Mouse (Mus musculus): ENCODE measurements at regions not wholly inside any gene's neighbourhood (a gene's known extent, or its start where the extent isn't known, plus 50 kb on each side); places are given as distances from the start of the nearest gene placed in this dataset.

DNA sequence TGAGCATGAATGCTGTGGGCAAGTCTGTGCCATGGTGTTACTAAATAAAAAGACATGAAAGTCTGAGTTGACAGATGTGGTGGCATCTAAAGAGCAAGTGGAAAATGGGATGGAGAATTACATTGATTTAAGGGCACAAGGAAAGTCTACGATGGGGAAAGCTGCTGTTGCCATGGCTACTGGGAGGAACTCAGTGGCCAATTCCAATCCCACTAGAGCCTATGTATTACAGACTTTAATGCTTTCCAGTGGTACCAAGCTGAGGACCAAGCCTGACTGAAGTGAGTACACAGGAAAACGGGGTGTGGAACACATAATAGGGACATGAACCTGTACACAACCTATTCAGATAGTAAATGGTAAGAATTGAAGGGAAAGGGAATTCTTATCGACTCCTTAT is 654.9 kb downstream of the Trib2 start:
- ATAC-seq (ENCODE audit: insufficient read depth, low FRiP score, low read depth), result no peak
- 79% methylated on average over 3 of the region's 3 CpGs for WGBS
- Histone ChIP-seq H3K27ac (no peak overlapping the region), H3K36me3 (no peaks in the 10 kb centered on the region), H3K4me2 (no peak overlapping the region), H3K9ac (no peak overlapping the region), H3K27me3 (replicated peaks) (no peaks in the 10 kb centered on the region), H3K4me1 (no peaks in the 10 kb centered on the region), H3K4me3 (replicated peaks) (no peak overlapping the region), H3K9me3 (no peaks in the 10 kb centered on the region)

GRCm38 (mm10) chr12:15160478-15160998 is 656.2 kb downstream of the Trib2 start:
- Histone ChIP-seq H3K4me3 (replicated peaks) (no peak overlapping the region), H3K36me3 (no peaks in the 10 kb centered on the region), H3K4me1 (no peaks in the 10 kb centered on the region), H3K4me2 (no peak overlapping the region), H3K27ac (no peak overlapping the region), H3K9me3 (no peaks in the 10 kb centered on the region), H3K9ac (no peak overlapping the region), H3K27me3 (replicated peaks) (no peaks in the 10 kb centered on the region)
- peak; percentile 82 for ATAC-seq (ENCODE audit: insufficient read depth, low FRiP score, low read depth)
- WGBS, result 61% methylated on average over 2 of the region's 2 CpGs

- Histone ChIP-seq H3K36me3 (no peaks in the 10 kb centered on the region), H3K27ac (no peak overlapping the region), H3K27me3 (replicated peaks) (no peaks in the 10 kb centered on the region), H3K4me3 (replicated peaks) (no peak overlapping the region), H3K4me1 (no peaks in the 10 kb centered on the region), H3K9ac (no peak overlapping the region), H3K4me2 (no peak overlapping the region), H3K9me3 (no peaks in the 10 kb centered on the region)
- 71% methylated on average over 2 of the region's 2 CpGs for WGBS
- ATAC-seq (ENCODE audit: insufficient read depth, low FRiP score, low read depth), result no peak
Observed at GRCm38 (mm10) chr12:15146398-15146797, 670.3 kb downstream of the Trib2 start.

- 59% methylated on average over 5 of the region's 5 CpGs for WGBS
- H3K36me3 ChIP-seq, result no peaks in the 10 kb centered on the region
- H3K27ac ChIP-seq, result no peak overlapping the region
- no peaks in the 10 kb centered on the region for H3K9me3 ChIP-seq
- H3K4me1 ChIP-seq, result no peaks in the 10 kb centered on the region
- no peak overlapping the region for H3K9ac ChIP-seq
- no peaks in the 10 kb centered on the region for H3K27me3 ChIP-seq (replicated peaks)
- no peak overlapping the region for H3K4me3 ChIP-seq (replicated peaks)
- no peak overlapping the region for H3K4me2 ChIP-seq
- no peak for ATAC-seq (ENCODE audit: insufficient read depth, low FRiP score, low read depth)
Observed at GRCm38 (mm10) chr12:15137039-15137438, 679.7 kb downstream of the Trib2 start.

- H3K36me3 ChIP-seq, result no peaks in the 10 kb centered on the region
- H3K4me2 ChIP-seq, result no peak overlapping the region
- no peak overlapping the region for H3K9ac ChIP-seq
- H3K4me3 ChIP-seq (replicated peaks), result no peak overlapping the region
- no peak overlapping the region for H3K27ac ChIP-seq
- no peaks in the 10 kb centered on the region for H3K4me1 ChIP-seq
- H3K9me3 ChIP-seq, result no peaks in the 10 kb centered on the region
- 83% methylated on average over 3 of the region's 3 CpGs for WGBS
- H3K27me3 ChIP-seq (replicated peaks), result no peaks in the 10 kb centered on the region
- ATAC-seq (ENCODE audit: insufficient read depth, low FRiP score, low read depth), result no peak
Observed at GRCm38 (mm10) chr12:15124179-15124578, 692.5 kb downstream of the Trib2 start.

GRCm38 (mm10) chr12:15122586-15123212 is 694.0 kb downstream of the Trib2 start:
- H3K4me1 ChIP-seq, result no peaks in the 10 kb centered on the region
- H3K36me3 ChIP-seq, result no peaks in the 10 kb centered on the region
- ATAC-seq (ENCODE audit: insufficient read depth, low FRiP score, low read depth), result no peak
- H3K9me3 ChIP-seq, result no peaks in the 10 kb centered on the region
- H3K27me3 ChIP-seq (replicated peaks), result no peaks in the 10 kb centered on the region
- no peak overlapping the region for H3K4me2 ChIP-seq
- 74% methylated on average over 4 of the region's 4 CpGs for WGBS
- H3K27ac ChIP-seq, result no peak overlapping the region
- no peak overlapping the region for H3K4me3 ChIP-seq (replicated peaks)
- H3K9ac ChIP-seq, result no peak overlapping the region

DNA sequence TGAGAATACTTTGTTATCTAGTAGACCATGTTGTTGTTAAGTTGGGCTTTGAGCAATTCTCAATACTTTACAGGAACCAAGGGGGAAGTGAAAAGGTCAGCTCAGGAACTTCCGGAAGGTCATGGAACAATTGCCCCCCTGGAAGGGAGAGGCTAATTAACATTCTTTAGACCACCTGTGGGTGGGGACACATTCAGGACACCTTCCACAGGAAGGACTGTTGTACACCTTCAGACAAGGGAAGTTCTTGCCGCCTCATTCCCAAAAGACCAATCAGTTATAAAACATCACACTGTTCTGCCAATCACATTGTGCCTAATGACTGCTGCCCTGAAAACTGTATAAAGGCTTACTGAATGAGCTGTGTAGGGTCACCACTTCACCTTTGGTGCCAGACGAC is 701.2 kb downstream of the Trib2 start:
- H3K9me3 ChIP-seq, result no peaks in the 10 kb centered on the region
- no peak overlapping the region for H3K4me2 ChIP-seq
- WGBS, result 89% methylated on average over 3 of the region's 3 CpGs
- H3K9ac ChIP-seq, result no peak overlapping the region
- no peak overlapping the region for H3K4me3 ChIP-seq (replicated peaks)
- H3K36me3 ChIP-seq, result no peaks in the 10 kb centered on the region
- no peaks in the 10 kb centered on the region for H3K4me1 ChIP-seq
- no peak overlapping the region for H3K27ac ChIP-seq
- no peaks in the 10 kb centered on the region for H3K27me3 ChIP-seq (replicated peaks)
- ATAC-seq (ENCODE audit: insufficient read depth, low FRiP score, low read depth), result no peak

DNA sequence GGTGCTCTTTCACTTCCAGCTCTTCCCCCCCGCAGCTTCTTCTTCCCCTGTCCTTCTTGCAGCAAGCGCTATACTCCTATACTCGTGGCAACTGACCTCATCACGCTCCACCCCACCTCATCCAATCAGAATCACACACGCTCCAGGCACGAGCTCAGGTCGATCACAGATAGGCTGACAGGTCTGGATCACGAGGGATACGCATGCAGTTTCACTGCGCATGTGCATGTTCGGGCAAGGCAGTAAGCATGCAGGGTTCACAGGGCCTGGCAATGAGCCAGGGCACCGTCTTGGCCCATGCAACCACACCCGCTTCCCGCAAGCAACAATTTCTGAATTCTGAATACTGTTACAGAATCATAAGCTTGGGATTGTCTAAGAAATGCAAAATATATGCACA is 701.9 kb downstream of the Trib2 start:
- Histone ChIP-seq H3K4me2 (no peak overlapping the region), H3K4me3 (replicated peaks) (no peak overlapping the region), H3K9ac (no peak overlapping the region), H3K27me3 (replicated peaks) (no peaks in the 10 kb centered on the region), H3K4me1 (no peaks in the 10 kb centered on the region), H3K9me3 (no peaks in the 10 kb centered on the region), H3K27ac (no peak overlapping the region), H3K36me3 (no peaks in the 10 kb centered on the region)
- WGBS, result 89% methylated on average over 14 of the region's 14 CpGs
- no peak for ATAC-seq (ENCODE audit: insufficient read depth, low FRiP score, low read depth)

- Histone ChIP-seq H3K9me3 (no peaks in the 10 kb centered on the region), H3K9ac (no peak overlapping the region), H3K4me3 (replicated peaks) (no peak overlapping the region), H3K27me3 (replicated peaks) (no peaks in the 10 kb centered on the region), H3K27ac (no peak overlapping the region), H3K36me3 (no peaks in the 10 kb centered on the region), H3K4me2 (no peak overlapping the region), H3K4me1 (no peaks in the 10 kb centered on the region)
- no peak for ATAC-seq (ENCODE audit: insufficient read depth, low FRiP score, low read depth)
- WGBS, result 71% methylated on average over 2 of the region's 2 CpGs
Observed at GRCm38 (mm10) chr12:15111049-15111448, 705.7 kb downstream of the Trib2 start.

DNA sequence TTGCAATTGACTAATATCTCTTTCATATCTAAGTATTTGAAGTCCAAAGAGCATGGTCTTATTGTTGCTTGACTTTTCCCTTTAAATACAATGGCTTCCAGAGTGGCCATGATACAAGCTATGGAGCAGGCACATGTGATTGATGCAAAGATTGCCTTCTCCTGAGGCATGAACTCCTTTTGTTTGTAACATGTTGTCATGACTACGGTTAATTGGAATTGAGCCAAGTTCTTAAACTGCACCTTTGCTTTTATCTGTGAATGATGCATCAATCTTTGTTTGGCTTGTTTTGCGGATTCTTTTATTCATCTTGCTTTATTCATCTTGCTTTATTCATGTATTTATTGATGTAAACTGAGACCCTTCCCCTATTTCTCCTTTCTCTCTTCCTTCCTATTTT is 711.8 kb downstream of the Trib2 start:
- no peaks in the 10 kb centered on the region for H3K4me1 ChIP-seq
- no peak overlapping the region for H3K4me2 ChIP-seq
- no peaks in the 10 kb centered on the region for H3K9me3 ChIP-seq
- no peaks in the 10 kb centered on the region for H3K36me3 ChIP-seq
- H3K27ac ChIP-seq, result no peak overlapping the region
- 71% methylated on average over 2 of the region's 2 CpGs for WGBS
- H3K4me3 ChIP-seq (replicated peaks), result no peak overlapping the region
- no peak for ATAC-seq (ENCODE audit: insufficient read depth, low FRiP score, low read depth)
- H3K9ac ChIP-seq, result no peak overlapping the region
- no peaks in the 10 kb centered on the region for H3K27me3 ChIP-seq (replicated peaks)

DNA sequence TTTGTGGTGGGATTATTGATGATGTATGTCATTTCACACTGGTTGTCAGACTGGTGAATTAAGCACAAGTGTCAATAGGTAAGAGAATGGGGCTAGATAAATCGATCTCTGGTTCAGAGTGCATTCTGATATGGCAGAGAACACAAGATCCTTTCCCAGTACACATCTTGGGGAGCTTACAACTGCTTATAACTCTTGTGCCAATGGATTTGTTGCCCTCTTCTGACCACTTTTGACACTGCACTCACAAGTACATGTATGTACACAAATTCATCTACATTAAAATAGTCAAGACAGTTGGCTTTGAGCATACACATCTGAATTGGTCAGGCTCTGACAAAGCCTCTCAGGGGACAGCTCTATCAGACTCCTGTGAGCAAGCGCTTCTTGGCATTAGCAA is 738.1 kb downstream of the Trib2 start:
- Histone ChIP-seq H3K4me1 (no peaks in the 10 kb centered on the region), H3K27me3 (replicated peaks) (no peaks in the 10 kb centered on the region), H3K36me3 (no peaks in the 10 kb centered on the region), H3K4me2 (no peak overlapping the region), H3K4me3 (replicated peaks) (no peak overlapping the region), H3K9me3 (no peaks in the 10 kb centered on the region), H3K9ac (no peak overlapping the region), H3K27ac (no peak overlapping the region)
- WGBS, result 65% methylated on average over 2 of the region's 2 CpGs
- ATAC-seq (ENCODE audit: insufficient read depth, low FRiP score, low read depth), result no peak

DNA sequence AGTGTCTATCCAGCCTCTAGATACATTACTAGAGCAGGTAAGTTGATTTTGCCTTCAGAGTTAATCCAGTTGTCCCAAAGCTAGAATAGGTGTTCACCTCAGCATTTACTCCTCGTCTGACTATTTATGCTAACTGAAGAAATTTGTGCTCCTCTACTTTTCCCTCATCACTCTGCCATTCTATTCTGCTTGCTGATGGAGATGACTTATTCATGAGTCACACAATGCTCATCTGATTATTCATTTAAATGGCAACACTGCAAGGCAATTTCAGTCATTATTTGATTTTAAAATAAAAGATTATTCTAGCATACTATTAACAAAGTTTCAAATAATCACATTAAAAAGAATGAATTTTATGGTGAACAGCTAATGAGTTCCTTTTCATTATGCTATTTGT is 752.4 kb downstream of the Trib2 start:
- Histone ChIP-seq H3K9me3 (no peaks in the 10 kb centered on the region), H3K9ac (no peak overlapping the region), H3K27me3 (replicated peaks) (no peaks in the 10 kb centered on the region), H3K4me2 (no peak overlapping the region), H3K4me3 (replicated peaks) (no peak overlapping the region), H3K4me1 (no peaks in the 10 kb centered on the region), H3K27ac (no peak overlapping the region), H3K36me3 (no peaks in the 10 kb centered on the region)
- ATAC-seq (ENCODE audit: insufficient read depth, low FRiP score, low read depth), result no peak
- WGBS, result 78% methylated on average over 1 of the region's 1 CpGs

- no peaks in the 10 kb centered on the region for H3K27me3 ChIP-seq (replicated peaks)
- no peak overlapping the region for H3K27ac ChIP-seq
- no peak overlapping the region for H3K4me3 ChIP-seq (replicated peaks)
- no peaks in the 10 kb centered on the region for H3K4me1 ChIP-seq
- no peaks in the 10 kb centered on the region for H3K9me3 ChIP-seq
- no peaks in the 10 kb centered on the region for H3K36me3 ChIP-seq
- no peak overlapping the region for H3K4me2 ChIP-seq
- ATAC-seq (ENCODE audit: insufficient read depth, low FRiP score, low read depth), result no peak
- H3K9ac ChIP-seq, result no peak overlapping the region
- 90% methylated on average over 5 of the region's 5 CpGs for WGBS
Observed at GRCm38 (mm10) chr12:15051387-15051786, 765.3 kb downstream of the Trib2 start.
